Mouse (Mus musculus): ENCODE data around the gene Klhdc10.

GRCm38 (mm10) chr6:30372627-30373369 lies 28.9 kb upstream of the Klhdc10 start:
- TF ChIP-seq POLR2A (IDR thresholded peaks at IDR 0.05; ENCODE audit: low read depth, low read length) (no peak), CTCF (IDR thresholded peaks at IDR 0.05; ENCODE audit: extremely low read depth, insufficient read depth, insufficient read length, insufficient replicate concordance) (no peak)

Measured in spleen, adult 2 months (tissue).